Mouse (Mus musculus): Measurements from ENCODE around the gene Hivep3. TPM values are rescaled to one million over a fixed set of nuclear protein-coding genes. Genes with fewer than 3 reads are reported as not detected.
A peak's percentile ranks its signal among the peaks of the same experiment; 100 is the strongest.

Gene Hivep3
- polyA plus RNA-seq, 1 experiment from 2014 or later, result 13.8 TPM

DNA sequence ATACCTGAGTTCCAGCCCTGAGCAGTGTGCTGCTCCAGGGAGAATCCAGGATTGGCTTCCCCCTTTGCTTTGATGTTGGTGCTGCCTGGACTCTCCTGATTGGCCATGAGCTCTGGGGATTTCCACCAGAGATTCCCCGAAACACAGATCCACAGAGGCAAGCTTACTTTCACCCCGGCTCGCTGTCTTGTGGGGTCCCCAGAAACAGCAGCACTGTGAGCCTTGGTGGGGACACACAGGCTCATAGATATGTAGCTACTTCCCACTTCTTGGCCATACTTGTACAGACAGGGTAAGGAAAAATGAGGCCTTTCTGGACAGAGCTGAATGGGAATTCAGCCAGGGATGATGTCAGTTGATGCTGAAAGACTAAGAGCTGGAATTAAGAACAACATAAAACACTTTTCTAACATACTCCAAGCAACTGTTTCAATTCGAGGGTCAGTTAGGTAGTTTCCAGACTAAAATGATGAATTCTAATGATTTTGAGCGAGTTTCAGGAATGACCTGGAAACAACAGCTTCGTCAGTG lies 17.2 kb downstream of the Hivep3 start:
- no peak overlapping the region for H3K9ac ChIP-seq (ENCODE audit: low read length)
- no peak overlapping the region for H3K4me3 ChIP-seq (ENCODE audit: low read depth, low read length)
- no peak overlapping the region for H3K27ac ChIP-seq (ENCODE audit: low read depth, low read length)
- no peaks in the 10 kb centered on the region for H3K27me3 ChIP-seq (replicated peaks; ENCODE audit: control insufficient read depth, insufficient read depth, low read length)
- 80% methylated on average over 6 of the region's 6 CpGs for WGBS
- no peaks in the 10 kb centered on the region for H3K4me1 ChIP-seq (ENCODE audit: control insufficient read depth, insufficient read depth, low read length)
- DNase-seq (ENCODE audit: low spot score) (no peak), ATAC-seq (no peak)
- no peak overlapping the region for H3K4me2 ChIP-seq (ENCODE audit: low read length)
- H3K36me3 ChIP-seq (ENCODE audit: control insufficient read depth, insufficient read depth, low read length), result no peaks in the 10 kb centered on the region
- H3K9me3 ChIP-seq (replicated peaks; ENCODE audit: control insufficient read depth, low read length), result no peaks in the 10 kb centered on the region

DNA sequence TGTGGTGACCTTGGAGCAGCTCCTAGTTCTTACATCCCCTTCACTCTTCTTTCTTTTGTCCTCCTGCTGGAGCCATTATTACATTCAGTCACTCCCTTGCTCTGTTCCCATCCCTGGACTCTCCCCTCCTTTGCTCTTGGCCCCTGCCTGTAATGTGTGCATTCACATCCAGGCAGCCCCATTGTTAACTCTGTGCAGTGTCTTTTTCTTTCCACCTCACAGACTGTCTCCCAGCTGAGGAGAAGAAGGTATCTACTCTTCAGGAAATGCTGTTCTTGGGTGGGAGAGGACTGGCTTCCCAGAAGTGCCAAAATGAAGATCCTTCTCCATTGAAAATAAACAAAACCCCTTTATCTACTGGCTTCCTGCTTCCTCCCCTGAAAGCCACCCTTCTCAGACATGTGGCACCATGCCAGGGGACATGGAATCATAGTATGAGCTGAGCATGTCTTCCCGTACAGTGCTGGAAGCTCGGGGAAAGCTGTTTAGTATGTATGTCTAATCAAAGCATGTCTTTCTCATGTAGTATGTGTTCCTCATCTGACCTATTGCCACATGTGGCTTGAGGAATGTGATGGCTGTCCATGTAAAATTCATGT lies 17.9 kb downstream of the Hivep3 start:
- H3K9me3 ChIP-seq (replicated peaks; ENCODE audit: control insufficient read depth, low read length), result no peaks in the 10 kb centered on the region
- ATAC-seq (no peak), DNase-seq (ENCODE audit: low spot score) (no peak)
- H3K9ac ChIP-seq (ENCODE audit: low read length), result no peak overlapping the region
- H3K27me3 ChIP-seq (replicated peaks; ENCODE audit: control insufficient read depth, insufficient read depth, low read length), result no peaks in the 10 kb centered on the region
- no peak overlapping the region for H3K4me2 ChIP-seq (ENCODE audit: low read length)
- no peak overlapping the region for H3K4me3 ChIP-seq (ENCODE audit: low read depth, low read length)
- H3K4me1 ChIP-seq (ENCODE audit: control insufficient read depth, insufficient read depth, low read length), result no peaks in the 10 kb centered on the region
- WGBS, result 63% methylated on average over 2 of the region's 2 CpGs
- H3K27ac ChIP-seq (ENCODE audit: low read depth, low read length), result no peak overlapping the region
- no peaks in the 10 kb centered on the region for H3K36me3 ChIP-seq (ENCODE audit: control insufficient read depth, insufficient read depth, low read length)

GRCm38 (mm10) chr4:119759574-119760233 lies 26.1 kb downstream of the Hivep3 start:
- no peak for DNase-seq (ENCODE audit: low spot score)
- no peak for ATAC-seq
- H3K27ac ChIP-seq (ENCODE audit: low read depth, low read length), result no peak overlapping the region
- no peak overlapping the region for H3K4me3 ChIP-seq (ENCODE audit: low read depth, low read length)
- 79% methylated on average over 4 of the region's 4 CpGs for WGBS
- H3K9me3 ChIP-seq (replicated peaks; ENCODE audit: control insufficient read depth, low read length), result no peaks in the 10 kb centered on the region
- no peak overlapping the region for H3K4me2 ChIP-seq (ENCODE audit: low read length)
- H3K9ac ChIP-seq (ENCODE audit: low read length), result no peak overlapping the region
- no peaks in the 10 kb centered on the region for H3K27me3 ChIP-seq (replicated peaks; ENCODE audit: control insufficient read depth, insufficient read depth, low read length)
- no peaks in the 10 kb centered on the region for H3K36me3 ChIP-seq (ENCODE audit: control insufficient read depth, insufficient read depth, low read length)
- no peaks in the 10 kb centered on the region for H3K4me1 ChIP-seq (ENCODE audit: control insufficient read depth, insufficient read depth, low read length)

DNA sequence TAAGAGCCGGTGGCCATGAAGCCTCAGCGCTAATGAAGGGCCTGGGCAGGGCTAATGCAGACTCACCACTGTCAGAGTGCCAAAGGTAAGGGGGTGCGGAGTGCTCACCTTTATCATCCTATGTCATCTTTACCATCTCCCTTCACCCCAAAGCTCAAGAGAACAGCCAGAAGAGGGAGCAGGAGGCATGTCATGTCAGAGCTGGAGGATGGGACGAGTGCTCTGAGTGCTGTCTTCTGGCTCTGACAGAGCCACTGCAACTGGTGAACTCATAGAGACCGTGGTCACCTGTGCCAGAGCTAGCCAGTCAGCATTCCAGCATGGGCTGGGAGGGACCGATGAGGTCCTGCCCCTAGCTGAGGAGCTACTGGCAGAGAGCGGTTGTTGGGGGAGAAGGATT lies 27.2 kb downstream of the Hivep3 start:
- H3K4me3 ChIP-seq (ENCODE audit: low read depth, low read length), result no peak overlapping the region
- no peaks in the 10 kb centered on the region for H3K9me3 ChIP-seq (replicated peaks; ENCODE audit: control insufficient read depth, low read length)
- no peak for DNase-seq (ENCODE audit: low spot score)

DNA sequence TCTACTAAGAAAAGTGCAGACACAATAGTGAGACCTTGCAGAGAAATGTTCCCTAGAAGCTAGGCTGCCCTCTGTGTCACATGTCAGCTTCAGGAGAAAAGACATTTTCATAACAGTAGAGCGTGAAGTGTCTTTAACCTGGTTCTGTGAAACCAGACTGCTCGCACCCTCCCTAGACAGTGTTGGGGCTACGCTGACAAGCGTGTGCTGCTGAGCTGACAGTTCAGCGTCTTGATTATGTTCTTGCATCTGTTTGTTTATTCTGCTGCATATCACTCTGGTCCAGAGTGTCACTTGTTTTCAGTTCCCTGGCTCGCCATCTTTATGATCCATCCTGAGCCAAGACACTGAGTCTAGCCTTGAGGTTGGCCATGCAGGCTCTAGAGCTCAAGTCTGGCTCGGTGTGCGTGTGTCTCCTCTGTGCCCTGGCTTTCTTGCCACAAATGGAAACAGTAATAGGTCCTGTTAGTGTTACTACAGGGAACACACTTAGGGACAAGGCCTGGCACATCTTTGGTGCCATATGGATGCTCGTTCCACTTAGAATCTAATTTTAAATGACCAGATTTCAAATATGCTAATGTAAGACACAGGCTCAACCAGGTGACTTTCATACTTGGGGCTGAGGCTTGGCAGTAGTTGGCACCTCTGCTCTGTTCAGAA lies 28.0 kb downstream of the Hivep3 start:
- Histone ChIP-seq H3K4me2 (ENCODE audit: low read length) (no peak overlapping the region), H3K9me3 (replicated peaks; ENCODE audit: control insufficient read depth, low read length) (no peaks in the 10 kb centered on the region), H3K9ac (ENCODE audit: low read length) (no peak overlapping the region), H3K4me3 (ENCODE audit: low read depth, low read length) (no peak overlapping the region), H3K27ac (ENCODE audit: low read depth, low read length) (peak overlapping the region; percentile 29; the same call in 1 of the 2 replicates), H3K36me3 (ENCODE audit: control insufficient read depth, insufficient read depth, low read length) (no peaks in the 10 kb centered on the region), H3K4me1 (ENCODE audit: control insufficient read depth, insufficient read depth, low read length) (no peaks in the 10 kb centered on the region), H3K27me3 (replicated peaks; ENCODE audit: control insufficient read depth, insufficient read depth, low read length) (no peaks in the 10 kb centered on the region)
- 66% methylated on average over 9 of the region's 9 CpGs for WGBS
- peak; percentile 59 for DNase-seq (ENCODE audit: low spot score)
- peak; percentile 90; the same call in 1 of the 2 replicates for ATAC-seq

More for the DNA sequence above, 27.2 kb downstream of the Hivep3 start:
- Histone ChIP-seq H3K4me1 (ENCODE audit: control insufficient read depth, insufficient read depth, low read length) (no peaks in the 10 kb centered on the region), H3K4me2 (ENCODE audit: low read length) (no peak overlapping the region), H3K27ac (ENCODE audit: low read depth, low read length) (peak overlapping the region; percentile 3; the same call in 1 of the 2 replicates), H3K36me3 (ENCODE audit: control insufficient read depth, insufficient read depth, low read length) (no peaks in the 10 kb centered on the region), H3K9ac (ENCODE audit: low read length) (no peak overlapping the region), H3K27me3 (replicated peaks; ENCODE audit: control insufficient read depth, insufficient read depth, low read length) (no peaks in the 10 kb centered on the region)
- 83% methylated on average over 7 of the region's 7 CpGs for WGBS
- ATAC-seq, result no peak

- no peak for ATAC-seq
- Histone ChIP-seq H3K4me3 (ENCODE audit: low read depth, low read length) (no peak overlapping the region), H3K9ac (ENCODE audit: low read length) (no peak overlapping the region), H3K27me3 (replicated peaks; ENCODE audit: control insufficient read depth, insufficient read depth, low read length) (no peaks in the 10 kb centered on the region), H3K4me2 (ENCODE audit: low read length) (no peak overlapping the region), H3K36me3 (ENCODE audit: control insufficient read depth, insufficient read depth, low read length) (no peaks in the 10 kb centered on the region), H3K4me1 (ENCODE audit: control insufficient read depth, insufficient read depth, low read length) (no peaks in the 10 kb centered on the region), H3K27ac (ENCODE audit: low read depth, low read length) (0 out of 2 replicates have a peak overlapping the region, but pooled peaks have one; percentile 41), H3K9me3 (replicated peaks; ENCODE audit: control insufficient read depth, low read length) (no peaks in the 10 kb centered on the region)
- no peak for DNase-seq (ENCODE audit: low spot score)
- 78% methylated on average over 2 of the region's 2 CpGs for WGBS
These were observed 28.6 kb downstream of the Hivep3 start for GRCm38 (mm10) chr4:119762171-119762570.

DNA sequence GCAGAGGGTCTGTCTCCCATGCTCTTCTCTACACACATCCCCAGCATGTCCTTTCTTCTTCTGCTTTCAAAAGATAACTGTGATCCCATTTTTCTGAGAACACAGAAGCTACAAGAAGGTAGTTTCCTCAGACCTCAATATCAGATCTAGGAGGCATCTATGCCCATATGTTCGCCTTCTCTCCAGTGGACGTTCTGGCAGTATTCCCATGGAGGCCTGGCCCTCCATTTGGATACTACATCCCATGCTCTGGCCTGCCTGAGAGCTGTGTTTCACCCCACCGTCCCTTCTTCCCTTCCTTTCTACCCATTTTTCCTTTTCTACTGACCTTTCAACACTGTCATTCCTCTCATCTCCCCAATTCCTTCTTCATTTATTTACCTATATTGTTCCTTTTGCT lies 34.5 kb downstream of the Hivep3 start:
- no peak overlapping the region for H3K27ac ChIP-seq (ENCODE audit: low read depth, low read length)
- no peak for ATAC-seq
- no peak for DNase-seq (ENCODE audit: low spot score)
- no peaks in the 10 kb centered on the region for H3K27me3 ChIP-seq (replicated peaks; ENCODE audit: control insufficient read depth, insufficient read depth, low read length)
- H3K36me3 ChIP-seq (ENCODE audit: control insufficient read depth, insufficient read depth, low read length), result no peaks in the 10 kb centered on the region
- H3K4me1 ChIP-seq (ENCODE audit: control insufficient read depth, insufficient read depth, low read length), result no peaks in the 10 kb centered on the region
- no peak overlapping the region for H3K4me2 ChIP-seq (ENCODE audit: low read length)
- 86% methylated on average over 3 of the region's 3 CpGs for WGBS
- H3K4me3 ChIP-seq (ENCODE audit: low read depth, low read length), result no peak overlapping the region
- no peaks in the 10 kb centered on the region for H3K9me3 ChIP-seq (replicated peaks; ENCODE audit: control insufficient read depth, low read length)
- no peak overlapping the region for H3K9ac ChIP-seq (ENCODE audit: low read length)

- WGBS, result 16% methylated on average over 3 of the region's 3 CpGs
- DNase-seq (ENCODE audit: low spot score) (peak; percentile 80), ATAC-seq (peak; percentile 83)
- H3K27ac ChIP-seq (ENCODE audit: low read depth, low read length), result no peak overlapping the region
- no peak overlapping the region for H3K9ac ChIP-seq (ENCODE audit: low read length)
- H3K36me3 ChIP-seq (ENCODE audit: control insufficient read depth, insufficient read depth, low read length), result no peaks in the 10 kb centered on the region
- H3K27me3 ChIP-seq (replicated peaks; ENCODE audit: control insufficient read depth, insufficient read depth, low read length), result peaks cover 6% of the 10 kb centered on the region; the same call in 1 of the 2 replicates
- no peak overlapping the region for H3K4me2 ChIP-seq (ENCODE audit: low read length)
- H3K9me3 ChIP-seq (replicated peaks; ENCODE audit: control insufficient read depth, low read length), result no peaks in the 10 kb centered on the region
- no peaks in the 10 kb centered on the region for H3K4me1 ChIP-seq (ENCODE audit: control insufficient read depth, insufficient read depth, low read length)
- H3K4me3 ChIP-seq (ENCODE audit: low read depth, low read length), result no peak overlapping the region
These were observed 42.3 kb downstream of the Hivep3 start for GRCm38 (mm10) chr4:119775913-119776312.

Data from forebrain, embryonic 14.5 days (tissue).